Mouse (Mus musculus): ENCODE results near the gene Dnaja3. TPM values are rescaled to one million over a fixed set of nuclear protein-coding genes. Genes with fewer than 3 reads are reported as not detected.

Gene Dnaja3
- polyA plus RNA-seq, 1 experiment from 2014 or later, result 73.1 TPM

DNA sequence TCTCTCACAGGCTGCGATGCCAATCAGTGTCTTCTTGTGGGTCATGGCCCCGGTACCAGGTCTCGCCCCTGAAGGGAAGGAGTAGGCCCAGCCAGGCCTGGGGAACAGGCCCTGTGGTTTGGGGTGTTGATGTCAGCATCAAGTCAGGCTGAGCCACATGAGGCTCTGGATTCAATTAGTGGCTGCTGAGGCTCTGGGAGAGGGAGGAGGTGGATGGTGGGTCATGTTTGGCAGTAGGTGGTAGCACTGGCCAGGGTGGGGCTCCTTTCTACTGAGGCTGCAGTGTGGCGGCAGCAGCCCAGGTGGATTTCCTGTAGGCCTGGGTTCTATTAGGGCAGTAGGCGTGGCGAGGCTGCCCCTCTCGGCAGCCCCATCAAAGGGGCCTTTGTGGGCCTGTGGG, 11.8 kb downstream of the Dnaja3 start:
- 72% methylated on average over 7 of the region's 7 CpGs for WGBS
- ATAC-seq (ENCODE audit: insufficient read depth, low FRiP score), result no peak
- Histone ChIP-seq H3K9me3 (replicated peaks; ENCODE audit: control insufficient read depth, low read length) (no peaks in the 10 kb centered on the region), H3K27ac (ENCODE audit: low read length) (no peak overlapping the region), H3K9ac (ENCODE audit: low read length) (no peak overlapping the region), H3K27me3 (ENCODE audit: control insufficient read depth, insufficient read depth, low read length) (no peaks in the 10 kb centered on the region), H3K4me3 (replicated peaks; ENCODE audit: low read length) (no peak overlapping the region), H3K4me2 (ENCODE audit: low read depth, low read length) (no peak overlapping the region), H3K4me1 (ENCODE audit: control insufficient read depth, insufficient read depth, low read length) (peaks cover 28% of the 10 kb centered on the region), H3K36me3 (ENCODE audit: control insufficient read depth, insufficient read depth, low read length) (0 out of 2 replicates have a peak, but pooled peaks cover 12% of the 10 kb centered on the region)

DNA sequence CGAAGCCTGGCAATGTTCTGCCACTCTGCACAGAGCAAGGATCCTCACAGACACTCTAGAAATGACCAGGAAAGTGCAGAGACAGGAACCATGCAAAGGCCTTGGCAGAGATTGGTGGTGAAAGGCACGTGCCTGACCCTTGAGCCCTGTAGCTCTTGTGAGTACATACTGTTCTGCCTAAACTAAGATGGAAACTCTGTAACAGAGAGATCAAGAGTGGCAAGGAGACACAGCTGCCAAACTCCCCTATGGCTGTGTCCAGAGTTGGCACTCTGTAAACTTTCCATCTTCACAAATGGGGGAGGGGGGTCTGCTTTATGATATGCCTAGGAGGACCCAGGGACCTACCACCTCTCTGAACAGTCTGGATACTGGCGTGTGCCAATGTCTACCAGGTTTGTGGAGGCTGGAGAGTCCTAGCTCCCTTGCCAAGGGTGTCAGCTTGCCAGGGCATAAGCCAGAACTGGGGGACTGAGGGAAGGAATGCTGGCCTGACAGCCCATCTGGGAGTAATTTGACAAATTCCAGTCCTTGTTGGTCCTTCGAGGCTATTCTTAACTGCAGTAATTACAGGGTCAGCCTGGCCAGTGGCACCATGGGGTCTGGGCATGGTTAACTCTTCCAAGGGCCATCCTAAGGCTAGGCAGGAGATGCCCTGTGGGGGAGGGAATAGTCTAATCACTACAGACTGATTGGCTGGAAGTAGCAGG, 13.1 kb downstream of the Dnaja3 start:
- Histone ChIP-seq H3K9ac (ENCODE audit: low read length) (no peak overlapping the region), H3K27ac (ENCODE audit: low read length) (no peak overlapping the region), H3K9me3 (replicated peaks; ENCODE audit: control insufficient read depth, low read length) (no peaks in the 10 kb centered on the region), H3K27me3 (ENCODE audit: control insufficient read depth, insufficient read depth, low read length) (no peaks in the 10 kb centered on the region), H3K4me2 (ENCODE audit: low read depth, low read length) (no peak overlapping the region), H3K4me3 (replicated peaks; ENCODE audit: low read length) (no peak overlapping the region), H3K36me3 (ENCODE audit: control insufficient read depth, insufficient read depth, low read length) (0 out of 2 replicates have a peak, but pooled peaks cover 12% of the 10 kb centered on the region), H3K4me1 (ENCODE audit: control insufficient read depth, insufficient read depth, low read length) (peaks cover 20% of the 10 kb centered on the region)
- ATAC-seq (ENCODE audit: insufficient read depth, low FRiP score), result 0 out of 2 replicates have a peak, but pooled peaks have one; percentile 21
- 60% methylated on average over 4 of the region's 4 CpGs for WGBS

DNA sequence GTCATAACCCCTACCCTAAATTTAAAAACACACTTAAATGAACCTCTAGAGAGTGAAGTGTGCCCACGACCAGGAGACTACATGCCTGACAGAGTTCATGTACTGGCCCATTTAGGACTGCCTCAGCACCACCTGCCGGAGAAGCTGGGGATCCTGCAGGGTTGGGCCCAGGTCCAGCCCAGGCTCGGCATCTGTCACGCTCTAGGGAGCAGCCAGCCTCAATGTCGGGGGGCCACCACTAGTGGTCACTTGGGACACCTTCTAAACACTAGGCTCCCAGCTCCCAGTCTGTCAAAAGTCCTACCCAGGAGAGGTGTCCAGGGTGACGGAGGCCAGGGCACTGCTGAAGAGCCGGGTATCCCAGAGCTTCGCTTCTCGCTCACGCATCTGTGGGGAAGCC, 14.9 kb downstream of the Dnaja3 start:
- Histone ChIP-seq H3K4me3 (replicated peaks; ENCODE audit: low read length) (no peak overlapping the region), H3K36me3 (ENCODE audit: control insufficient read depth, insufficient read depth, low read length) (0 out of 2 replicates have a peak, but pooled peaks cover 3% of the 10 kb centered on the region), H3K27me3 (ENCODE audit: control insufficient read depth, insufficient read depth, low read length) (no peaks in the 10 kb centered on the region), H3K4me2 (ENCODE audit: low read depth, low read length) (no peak overlapping the region), H3K27ac (ENCODE audit: low read length) (0 out of 2 replicates have a peak overlapping the region, but pooled peaks have one; percentile 7), H3K4me1 (ENCODE audit: control insufficient read depth, insufficient read depth, low read length) (peaks cover 26% of the 10 kb centered on the region), H3K9ac (ENCODE audit: low read length) (no peak overlapping the region), H3K9me3 (replicated peaks; ENCODE audit: control insufficient read depth, low read length) (no peaks in the 10 kb centered on the region)
- no peak for ATAC-seq (ENCODE audit: insufficient read depth, low FRiP score)
- 83% methylated on average over 10 of the region's 10 CpGs for WGBS

DNA sequence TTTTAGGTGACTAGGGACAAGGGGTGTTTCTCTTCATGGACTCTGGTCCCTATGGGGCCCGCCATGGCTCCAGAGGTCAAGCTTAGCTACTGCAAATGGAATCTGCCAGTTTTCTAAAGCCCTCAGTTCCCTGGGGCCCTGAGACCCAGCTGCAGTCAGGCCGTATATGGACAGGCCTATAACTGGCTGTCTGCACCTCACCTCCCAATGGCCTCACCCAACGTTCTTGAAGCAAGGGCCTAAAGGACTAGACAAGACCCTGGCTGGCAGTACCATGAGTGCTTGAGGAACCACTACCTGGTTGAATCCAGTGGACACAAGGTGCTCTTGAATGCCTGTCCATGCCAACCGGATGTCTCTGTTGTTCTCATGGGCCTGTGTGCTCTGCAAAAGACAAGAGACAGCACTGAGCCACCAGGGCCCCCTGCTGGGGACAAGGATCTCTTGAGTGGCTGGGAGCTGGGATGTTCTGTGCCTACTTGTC, 15.5 kb downstream of the Dnaja3 start:
- Histone ChIP-seq H3K4me3 (replicated peaks; ENCODE audit: low read length) (no peak overlapping the region), H3K27ac (ENCODE audit: low read length) (peak overlapping the region; percentile 62), H3K36me3 (ENCODE audit: control insufficient read depth, insufficient read depth, low read length) (no peaks in the 10 kb centered on the region), H3K4me1 (ENCODE audit: control insufficient read depth, insufficient read depth, low read length) (peaks cover 26% of the 10 kb centered on the region), H3K9me3 (replicated peaks; ENCODE audit: control insufficient read depth, low read length) (no peaks in the 10 kb centered on the region), H3K27me3 (ENCODE audit: control insufficient read depth, insufficient read depth, low read length) (no peaks in the 10 kb centered on the region), H3K9ac (ENCODE audit: low read length) (peak overlapping the region; percentile 26; the same call in 1 of the 2 replicates), H3K4me2 (ENCODE audit: low read depth, low read length) (no peak overlapping the region)
- 52% methylated on average over 4 of the region's 4 CpGs for WGBS
- no peak for ATAC-seq (ENCODE audit: insufficient read depth, low FRiP score)

DNA sequence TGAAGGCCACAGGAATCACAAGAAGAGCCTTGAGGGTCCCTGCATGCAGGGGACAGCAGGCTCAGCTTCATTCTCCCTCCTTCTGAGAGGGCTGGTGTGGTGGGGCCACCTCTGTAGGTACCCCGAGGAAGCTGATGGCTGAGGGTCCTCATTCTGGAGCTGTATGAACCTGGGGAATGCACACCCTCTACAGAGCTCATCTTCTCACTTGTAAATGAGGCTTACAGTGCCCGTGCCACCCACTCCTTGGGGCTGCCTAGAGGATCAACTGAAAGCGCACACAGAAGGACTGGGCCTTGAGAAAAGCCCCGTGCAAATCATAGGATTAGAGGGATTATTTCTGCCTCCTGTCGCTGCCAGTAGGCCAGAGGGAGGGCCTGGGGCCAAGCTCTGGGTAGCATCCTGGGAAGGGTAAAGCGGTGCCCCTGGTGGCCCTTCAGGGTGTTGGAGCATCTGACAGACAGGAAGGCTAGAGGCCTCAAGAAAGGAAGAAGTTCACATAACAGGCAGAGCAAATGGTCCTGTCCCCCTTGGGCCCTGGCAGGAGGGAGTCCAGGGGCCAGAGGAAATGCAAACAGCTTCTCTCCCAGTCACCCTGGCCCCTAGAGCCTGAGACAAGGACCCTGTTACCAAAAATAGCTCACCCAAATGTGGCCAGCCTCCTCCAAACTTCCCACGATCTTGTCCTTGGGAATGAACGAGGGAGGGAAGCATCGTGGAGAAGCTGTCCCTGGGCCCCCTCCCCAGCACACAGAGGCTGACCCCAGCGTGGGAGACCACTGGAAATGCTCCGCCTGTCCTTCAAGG, 16.2 kb downstream of the Dnaja3 start:
- no peaks in the 10 kb centered on the region for H3K9me3 ChIP-seq (replicated peaks; ENCODE audit: control insufficient read depth, low read length)
- ATAC-seq (ENCODE audit: insufficient read depth, low FRiP score), result peak; percentile 6; the same call in 1 of the 2 replicates
- no peak overlapping the region for H3K4me2 ChIP-seq (ENCODE audit: low read depth, low read length)
- no peak overlapping the region for H3K4me3 ChIP-seq (replicated peaks; ENCODE audit: low read length)
- H3K36me3 ChIP-seq (ENCODE audit: control insufficient read depth, insufficient read depth, low read length), result no peaks in the 10 kb centered on the region
- H3K27ac ChIP-seq (ENCODE audit: low read length), result peak overlapping the region; percentile 62
- peak overlapping the region; percentile 26; the same call in 1 of the 2 replicates for H3K9ac ChIP-seq (ENCODE audit: low read length)
- 32% methylated on average over 11 of the region's 11 CpGs for WGBS
- H3K4me1 ChIP-seq (ENCODE audit: control insufficient read depth, insufficient read depth, low read length), result peaks cover 23% of the 10 kb centered on the region
- no peaks in the 10 kb centered on the region for H3K27me3 ChIP-seq (ENCODE audit: control insufficient read depth, insufficient read depth, low read length)

DNA sequence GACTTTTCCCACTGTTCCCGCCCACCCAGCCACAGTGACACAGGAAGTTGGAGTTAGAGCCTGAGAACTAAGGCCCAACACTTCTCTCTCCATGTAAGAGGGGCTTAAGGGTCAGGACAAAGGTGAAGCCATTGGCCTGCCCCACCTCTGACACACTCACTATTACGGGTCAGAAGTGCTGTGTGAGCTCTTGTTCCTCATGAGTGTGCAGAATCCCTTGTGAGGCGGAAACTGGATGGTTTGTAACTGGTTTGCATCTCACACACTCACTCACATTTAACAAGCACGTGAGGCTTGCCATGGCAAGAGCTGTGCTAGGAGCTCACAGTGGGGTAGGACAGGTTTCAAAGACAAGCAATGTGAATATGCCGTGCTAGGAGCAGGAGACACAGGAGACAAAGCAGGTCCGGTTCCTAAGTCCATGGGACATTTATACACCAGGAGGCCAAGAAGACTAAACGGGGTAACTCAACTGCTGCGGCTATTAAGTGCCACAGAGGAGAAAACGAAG, 16.8 kb downstream of the Dnaja3 start:
- Histone ChIP-seq H3K4me3 (replicated peaks; ENCODE audit: low read length) (no peak overlapping the region), H3K4me2 (ENCODE audit: low read depth, low read length) (no peak overlapping the region), H3K9ac (ENCODE audit: low read length) (no peak overlapping the region), H3K27me3 (ENCODE audit: control insufficient read depth, insufficient read depth, low read length) (no peaks in the 10 kb centered on the region), H3K27ac (ENCODE audit: low read length) (0 out of 2 replicates have a peak overlapping the region, but pooled peaks have one; percentile 62), H3K4me1 (ENCODE audit: control insufficient read depth, insufficient read depth, low read length) (peaks cover 19% of the 10 kb centered on the region), H3K9me3 (replicated peaks; ENCODE audit: control insufficient read depth, low read length) (no peaks in the 10 kb centered on the region), H3K36me3 (ENCODE audit: control insufficient read depth, insufficient read depth, low read length) (no peaks in the 10 kb centered on the region)
- no peak for ATAC-seq (ENCODE audit: insufficient read depth, low FRiP score)
- WGBS, result 67% methylated on average over 9 of the region's 9 CpGs

DNA sequence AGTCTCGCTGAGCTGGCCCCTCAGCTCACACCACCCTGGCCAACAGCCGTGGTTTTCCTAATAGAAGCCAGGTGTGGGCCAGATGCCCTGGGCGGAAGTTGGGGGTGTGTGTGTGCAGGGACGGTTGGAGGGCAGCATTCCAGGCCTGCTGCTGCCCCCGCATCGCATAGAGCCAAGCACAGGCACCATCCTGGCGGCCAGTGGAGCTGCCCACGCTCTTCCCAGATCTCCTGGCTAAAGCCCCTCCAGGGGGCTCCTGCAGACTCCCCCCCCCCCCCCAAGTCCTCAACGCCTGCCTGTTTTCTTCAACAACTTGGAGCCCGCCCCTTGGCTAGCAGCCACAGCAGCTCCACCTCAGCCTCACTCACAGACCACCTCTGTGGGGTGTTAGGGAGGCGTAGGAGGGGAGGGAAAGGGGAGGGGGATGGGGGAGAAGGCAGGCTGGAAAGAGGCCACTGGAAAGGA, 19.0 kb downstream of the Dnaja3 start:
- Histone ChIP-seq H3K4me2 (ENCODE audit: low read depth, low read length) (no peak overlapping the region), H3K36me3 (ENCODE audit: control insufficient read depth, insufficient read depth, low read length) (no peaks in the 10 kb centered on the region), H3K9me3 (replicated peaks; ENCODE audit: control insufficient read depth, low read length) (no peaks in the 10 kb centered on the region), H3K4me3 (replicated peaks; ENCODE audit: low read length) (no peak overlapping the region), H3K27ac (ENCODE audit: low read length) (peak overlapping the region; percentile 29; the same call in 1 of the 2 replicates), H3K9ac (ENCODE audit: low read length) (0 out of 2 replicates have a peak overlapping the region, but pooled peaks have one; percentile 1), H3K4me1 (ENCODE audit: control insufficient read depth, insufficient read depth, low read length) (peaks cover 19% of the 10 kb centered on the region), H3K27me3 (ENCODE audit: control insufficient read depth, insufficient read depth, low read length) (no peaks in the 10 kb centered on the region)
- peak; percentile 54 for ATAC-seq (ENCODE audit: insufficient read depth, low FRiP score)
- 34% methylated on average over 11 of the region's 11 CpGs for WGBS

DNA sequence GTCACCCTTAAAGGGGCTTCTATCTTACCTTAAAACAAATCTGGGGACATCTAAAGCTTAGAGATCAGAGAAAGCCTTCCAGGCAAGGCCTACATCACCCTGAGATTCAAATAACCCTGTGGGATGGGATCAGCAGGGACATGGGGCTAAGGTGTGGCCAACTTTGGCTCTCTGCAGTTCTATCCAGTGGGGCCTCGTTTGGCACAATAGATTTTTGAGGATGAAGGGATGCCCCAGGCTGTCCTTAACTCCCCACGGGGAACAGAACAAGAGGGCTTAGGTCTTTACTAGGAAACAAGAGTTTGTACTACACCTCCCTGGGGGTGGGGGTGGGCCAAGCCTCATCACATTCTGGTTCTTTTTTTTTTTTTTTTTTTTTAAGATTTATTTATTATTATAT, 19.5 kb downstream of the Dnaja3 start:
- Histone ChIP-seq H3K4me2 (ENCODE audit: low read depth, low read length) (no peak overlapping the region), H3K27me3 (ENCODE audit: control insufficient read depth, insufficient read depth, low read length) (no peaks in the 10 kb centered on the region), H3K4me1 (ENCODE audit: control insufficient read depth, insufficient read depth, low read length) (peaks cover 19% of the 10 kb centered on the region), H3K36me3 (ENCODE audit: control insufficient read depth, insufficient read depth, low read length) (no peaks in the 10 kb centered on the region), H3K4me3 (replicated peaks; ENCODE audit: low read length) (no peak overlapping the region), H3K9ac (ENCODE audit: low read length) (0 out of 2 replicates have a peak overlapping the region, but pooled peaks have one; percentile 1), H3K27ac (ENCODE audit: low read length) (peak overlapping the region; percentile 29; the same call in 1 of the 2 replicates), H3K9me3 (replicated peaks; ENCODE audit: control insufficient read depth, low read length) (no peaks in the 10 kb centered on the region)
- WGBS, result 32% methylated on average over 2 of the region's 2 CpGs
- no peak for ATAC-seq (ENCODE audit: insufficient read depth, low FRiP score)

Measured in stomach, embryonic 16.5 days (tissue).